Mouse (Mus musculus) liver, adult 2 months (tissue): ENCODE measurements around the gene Arl15. TPM values are rescaled to one million over a fixed set of nuclear protein-coding genes. Genes with fewer than 3 reads are reported as not detected.

Source experiments
- DNase-seq: peaks from one replicate; pipeline ENCODE4 v3.0.0-alpha.2; 2011; ENCODE audit warnings: low read depth, low spot score; ENCODE audit errors: extremely low read depth
- H3K27ac ChIP-seq: fragments of 200-500 bp; replicated peaks from 2 replicates; pipeline ENCODE4 v1.5.1; 2012; ENCODE audit warnings: low read depth, mild to moderate bottlenecking, control low read depth, inconsistent platforms, low read length; ENCODE audit not compliant: insufficient read depth
- H3K27me3 ChIP-seq: fragments of 200-500 bp; 2 replicates; pipeline ENCODE4 v1.6.1; 2012; ENCODE audit warnings: mild to moderate bottlenecking, moderate library complexity, low read length, inconsistent platforms; ENCODE audit not compliant: control insufficient read depth, insufficient read depth
- H3K36me3 ChIP-seq: fragments of 200-500 bp; 2 replicates; pipeline ENCODE4 v1.6.1; 2012; ENCODE audit warnings: low read length, inconsistent platforms; ENCODE audit not compliant: control insufficient read depth, insufficient read depth
- H3K4me1 ChIP-seq: fragments of 200-500 bp; 2 replicates; pipeline ENCODE4 v1.6.1; 2011; ENCODE audit warnings: low read length; ENCODE audit not compliant: control insufficient read depth, insufficient read depth
- H3K4me3 ChIP-seq: fragments of 200-500 bp; 2 replicates; pipeline ENCODE4 v1.5.1; 2011; ENCODE audit warnings: low read depth, mild to moderate bottlenecking, control low read depth, low read length, moderate library complexity; ENCODE audit not compliant: insufficient read depth
- H3K79me2 ChIP-seq: fragments of 200-500 bp; 2 replicates; pipeline ENCODE4 v1.6.1; 2012; ENCODE audit warnings: inconsistent platforms, mild to moderate bottlenecking, low read length, moderate library complexity; ENCODE audit not compliant: control insufficient read depth, insufficient read depth
- H3K9ac ChIP-seq: fragments of 200-500 bp; 2 replicates; pipeline ENCODE4 v1.6.1; 2012; ENCODE audit warnings: low read depth, mild to moderate bottlenecking, control low read depth, inconsistent platforms, low read length
- CTCF ChIP-seq: fragments of 200-500 bp; IDR thresholded peaks from 2 replicates; pipeline ENCODE4 v1.5.1; 2011; ENCODE audit warnings: low read depth, low read length, control low read depth
- POLR2A ChIP-seq: fragments of 200-500 bp; IDR thresholded peaks from 2 replicates; pipeline ENCODE4 v1.6.1; 2011; ENCODE audit warnings: low read length, control low read depth; ENCODE audit not compliant: insufficient read depth; ENCODE audit errors: extremely low read depth
- WGBS: fragments of 180-500 bp; shearing (Covaris S2); methylation state at CpG from one replicate; pipeline ENCODE4 v1.1.7; 2018; 5-methylcytosine and 5-hydroxymethylcytosine counted together
- polyA plus RNA-seq: library from polyadenylated mRNA; depleted of rRNA; stranded (reverse); fragments of >200 nt; gene quantifications from 2 replicates; pipeline ENCODE4 v1.2.3, GENCODE M21; 2012
- total RNA-seq: library from RNA; depleted of rRNA; stranded (reverse); fragments of >200 nt; gene quantifications from 2 replicates; pipeline ENCODE4 v1.2.3, GENCODE M21; 2014

Gene Arl15
- total and polyA plus RNA-seq, 2 experiments, result 1.9 to 6.5 TPM

DNA sequence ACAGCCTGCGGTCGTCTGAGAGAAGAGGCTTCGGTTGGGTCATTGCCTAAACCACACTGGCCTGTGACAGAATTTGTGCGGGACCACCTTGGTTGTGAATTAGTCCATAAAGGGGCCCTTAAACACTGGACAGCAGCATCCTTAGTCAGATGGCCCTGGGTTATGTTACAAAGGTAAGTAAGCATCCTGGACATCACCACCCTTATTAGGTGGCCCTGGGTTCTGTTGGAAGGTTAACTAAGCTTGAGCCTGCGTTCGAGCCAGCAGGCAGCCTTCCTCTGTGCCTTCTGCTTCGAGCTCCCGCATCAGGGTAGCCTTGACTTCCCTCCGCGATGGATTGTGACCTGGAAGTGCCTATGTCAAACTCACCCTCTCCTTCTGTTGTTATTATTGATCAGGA lies 68.6 kb downstream of the Arl15 start:
- H3K79me2 ChIP-seq, result peaks cover 5% of the 10 kb centered on the region; the same call in 1 of the 2 replicates
- peaks cover 12% of the 10 kb centered on the region for H3K4me1 ChIP-seq
- no peak overlapping the region for H3K27ac ChIP-seq

DNA sequence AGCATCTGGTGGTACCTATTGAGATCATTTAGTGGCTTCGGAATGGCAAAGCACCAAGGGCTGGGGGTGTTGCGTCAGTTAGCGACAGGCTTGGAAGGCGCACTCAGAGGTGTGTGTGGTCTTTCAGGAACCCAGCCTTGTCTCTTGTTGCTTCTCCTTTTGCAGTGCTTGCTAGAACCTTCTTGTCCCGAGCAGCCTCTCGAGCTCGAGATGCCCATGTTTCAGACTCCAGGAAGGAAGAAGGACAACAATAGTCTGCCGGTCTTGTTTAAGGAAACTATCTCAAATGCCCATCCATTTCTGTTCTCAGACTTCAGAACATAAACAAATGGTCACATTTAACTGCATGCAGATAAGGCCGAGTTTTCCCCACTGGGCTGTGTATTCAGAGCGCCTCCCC lies 69.4 kb downstream of the Arl15 start:
- no peak for DNase-seq

More for the DNA sequence above, 68.6 kb downstream of the Arl15 start:
- TF ChIP-seq POLR2A, result no peak
- no peak for TF ChIP-seq CTCF
- Histone ChIP-seq H3K9ac (no peak overlapping the region), H3K36me3 (no peaks in the 10 kb centered on the region), H3K4me3 (no peak overlapping the region), H3K27me3 (no peaks in the 10 kb centered on the region)
- DNase-seq, result no peak
- WGBS, result 86% methylated on average over 10 of the region's 10 CpGs

GRCm38 (mm10) chr13:113864278-113864677 lies 70.0 kb downstream of the Arl15 start:
- DNase-seq, result peak; percentile 58
- TF ChIP-seq POLR2A (no peak), CTCF (peak; percentile 54)
- peaks cover 5% of the 10 kb centered on the region; the same call in 1 of the 2 replicates for H3K79me2 ChIP-seq
- WGBS, result 18% methylated on average over 7 of the region's 7 CpGs
- peaks cover 12% of the 10 kb centered on the region for H3K4me1 ChIP-seq
- H3K4me3 ChIP-seq, result no peak overlapping the region
- H3K27ac ChIP-seq, result no peak overlapping the region
- H3K9ac ChIP-seq, result no peak overlapping the region
- no peaks in the 10 kb centered on the region for H3K36me3 ChIP-seq
- no peaks in the 10 kb centered on the region for H3K27me3 ChIP-seq

More for the DNA sequence above, 69.4 kb downstream of the Arl15 start:
- Histone ChIP-seq H3K9ac (no peak overlapping the region), H3K79me2 (peaks cover 7% of the 10 kb centered on the region; the same call in 1 of the 2 replicates), H3K4me1 (peaks cover 12% of the 10 kb centered on the region), H3K36me3 (no peaks in the 10 kb centered on the region), H3K27ac (no peak overlapping the region), H3K4me3 (no peak overlapping the region), H3K27me3 (no peaks in the 10 kb centered on the region)
- TF ChIP-seq POLR2A, result no peak
- no peak for TF ChIP-seq CTCF
- WGBS, result 66% methylated on average over 10 of the region's 10 CpGs

GRCm38 (mm10) chr13:113864893-113865292 lies 70.6 kb downstream of the Arl15 start:
- Histone ChIP-seq H3K4me1 (peaks cover 12% of the 10 kb centered on the region), H3K4me3 (no peak overlapping the region), H3K27ac (no peak overlapping the region), H3K79me2 (peaks cover 2% of the 10 kb centered on the region; the same call in 1 of the 2 replicates), H3K36me3 (no peaks in the 10 kb centered on the region), H3K9ac (no peak overlapping the region), H3K27me3 (no peaks in the 10 kb centered on the region)
- DNase-seq, result peak; percentile 39
- 73% methylated on average over 1 of the region's 1 CpGs for WGBS
- TF ChIP-seq POLR2A, result no peak
- peak; percentile 62; the same call in 1 of the 2 replicates for TF ChIP-seq CTCF

DNA sequence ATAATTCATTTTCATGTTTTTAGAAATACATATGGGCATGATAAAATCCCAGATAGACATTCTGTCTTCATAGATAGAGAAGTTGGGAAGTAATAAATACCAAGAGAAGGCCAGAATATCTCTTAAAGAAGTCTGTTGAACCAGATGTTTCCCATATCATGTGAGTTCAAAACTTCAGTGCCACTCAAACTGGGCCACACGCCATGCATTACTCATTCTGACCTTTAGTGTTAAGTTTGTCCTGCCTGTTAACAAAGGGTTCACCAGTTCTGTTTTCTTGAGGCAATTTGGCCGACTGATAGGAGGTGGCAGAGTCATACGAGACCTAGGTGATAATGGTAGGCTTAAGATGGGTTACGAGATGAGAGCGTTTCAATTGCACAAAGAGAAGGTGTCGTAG lies 71.1 kb downstream of the Arl15 start:
- peaks cover 2% of the 10 kb centered on the region; the same call in 1 of the 2 replicates for H3K79me2 ChIP-seq
- TF ChIP-seq POLR2A (no peak), CTCF (no peak)
- H3K4me3 ChIP-seq, result no peak overlapping the region
- 55% methylated on average over 6 of the region's 6 CpGs for WGBS
- no peak overlapping the region for H3K27ac ChIP-seq
- DNase-seq, result peak; percentile 43
- H3K9ac ChIP-seq, result no peak overlapping the region
- H3K27me3 ChIP-seq, result no peaks in the 10 kb centered on the region
- H3K4me1 ChIP-seq, result peaks cover 12% of the 10 kb centered on the region
- H3K36me3 ChIP-seq, result no peaks in the 10 kb centered on the region

- Histone ChIP-seq H3K27ac (no peak overlapping the region), H3K4me1 (peaks cover 12% of the 10 kb centered on the region), H3K9ac (no peak overlapping the region), H3K27me3 (no peaks in the 10 kb centered on the region), H3K36me3 (no peaks in the 10 kb centered on the region), H3K79me2 (peaks cover 2% of the 10 kb centered on the region; the same call in 1 of the 2 replicates), H3K4me3 (no peak overlapping the region)
- 35% methylated on average over 7 of the region's 7 CpGs for WGBS
- peak; percentile 34 for DNase-seq
- TF ChIP-seq CTCF, result peak; percentile 93
- no peak for TF ChIP-seq POLR2A
Observed at GRCm38 (mm10) chr13:113865806-113866205, 71.5 kb downstream of the Arl15 start.
